Mouse (Mus musculus): Measurements from ENCODE around the gene Kctd12.

The Kctd12 gene

GRCm38 (mm10) chr14:102982627-102983540, at the start of gene Kctd12:
TSS of gene Kctd12 (minus strand) at chr14:102982637.
- DNase-seq (ENCODE audit: low spot score in 2 of 2), result peak; percentile 75 to 80

GRCm38 (mm10) chr14:103029203-103029602, 46.8 kb upstream of the Kctd12 start:
- DNase-seq (ENCODE audit: low spot score in 2 of 2), result no peak

- no peak for DNase-seq (ENCODE audit: low spot score in 2 of 2)
These were observed 37.6 kb upstream of the Kctd12 start for GRCm38 (mm10) chr14:103020046-103020445.

GRCm38 (mm10) chr14:103017009-103017408, 34.6 kb upstream of the Kctd12 start:
- no peak for DNase-seq (ENCODE audit: low spot score in 2 of 2)

- peak; percentile 41 to 77 for DNase-seq (ENCODE audit: low spot score in 2 of 2)
These were observed 30.2 kb upstream of the Kctd12 start for GRCm38 (mm10) chr14:103012563-103013150.

GRCm38 (mm10) chr14:103011782-103012181, 29.3 kb upstream of the Kctd12 start:
- DNase-seq (ENCODE audit: low spot score in 2 of 2), result peak in 1 of 2 experiments; percentile 49

GRCm38 (mm10) chr14:103007737-103008136, 25.3 kb upstream of the Kctd12 start:
- no peak for DNase-seq (ENCODE audit: low spot score in 2 of 2)

GRCm38 (mm10) chr14:102994662-102995561, 12.5 kb upstream of the Kctd12 start:
- peak; percentile 78 to 87 for DNase-seq (ENCODE audit: low spot score in 2 of 2)

DNA sequence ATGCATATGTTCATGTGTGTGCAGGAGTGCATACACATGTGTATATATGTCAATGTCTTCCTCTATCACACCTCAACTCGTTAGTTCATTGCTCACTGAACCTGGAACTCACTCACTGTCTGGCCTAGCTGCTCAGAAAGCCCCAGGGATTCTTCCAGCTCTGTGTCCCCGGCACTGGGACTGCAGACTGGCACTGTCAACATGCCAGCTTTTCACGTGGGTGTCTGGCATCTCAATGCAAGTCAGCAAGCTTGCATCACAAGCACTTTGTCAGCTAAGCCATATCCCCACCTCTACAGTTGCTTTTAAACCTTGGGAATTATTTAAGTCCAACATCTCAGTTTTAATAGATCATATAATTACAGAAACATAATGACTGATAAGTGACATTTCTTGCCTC, 8.3 kb upstream of the Kctd12 start:
- no peak for DNase-seq (ENCODE audit: low spot score in 2 of 2)

GRCm38 (mm10) chr14:102989866-102990265, 7.4 kb upstream of the Kctd12 start:
- DNase-seq (ENCODE audit: low spot score in 2 of 2), result no peak

DNA sequence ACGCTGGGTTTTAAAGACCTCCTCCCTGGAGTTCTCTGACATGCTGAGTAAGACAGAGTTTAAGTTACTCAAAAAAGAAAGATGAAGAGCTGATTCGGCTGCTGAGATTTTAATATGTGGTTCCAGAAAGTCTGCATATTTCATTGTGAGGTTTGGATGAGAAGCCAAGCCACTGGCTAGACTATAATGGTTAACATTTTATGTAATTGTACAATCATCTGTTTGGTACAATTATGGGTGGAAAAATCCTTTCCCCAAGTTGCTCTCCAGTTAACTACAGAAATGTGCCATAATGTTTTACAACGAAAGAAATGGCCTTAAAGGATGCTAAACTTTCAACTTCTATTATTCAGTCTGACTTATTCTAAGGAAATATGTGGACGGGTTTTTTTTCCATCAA, 6.8 kb upstream of the Kctd12 start:
- no peak for DNase-seq (ENCODE audit: low spot score in 2 of 2)

- DNase-seq (ENCODE audit: low spot score in 2 of 2), result no peak
These were observed 5.2 kb upstream of the Kctd12 start for GRCm38 (mm10) chr14:102987626-102988025.

DNA sequence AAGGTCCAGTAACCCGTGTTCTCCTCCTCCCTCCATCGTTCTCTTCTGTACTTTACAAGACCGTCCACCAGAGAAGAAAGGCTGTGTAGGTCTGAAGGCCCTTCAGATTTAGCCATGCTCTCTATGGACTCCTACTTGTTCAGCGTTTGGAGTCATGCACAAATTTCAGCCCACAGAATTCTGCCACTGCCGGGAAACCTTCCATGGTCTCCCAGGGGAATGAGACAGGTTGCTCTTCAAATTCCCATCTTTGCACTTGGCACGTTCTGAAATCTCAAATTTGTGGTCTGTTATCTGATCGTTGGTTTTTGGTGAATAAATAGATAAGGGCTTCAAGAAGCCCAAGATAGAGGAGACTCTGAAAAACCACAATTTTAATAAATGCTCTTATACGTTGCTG, 1.2 kb upstream of the Kctd12 start:
- no peak for DNase-seq (ENCODE audit: low spot score in 2 of 2)

DNA sequence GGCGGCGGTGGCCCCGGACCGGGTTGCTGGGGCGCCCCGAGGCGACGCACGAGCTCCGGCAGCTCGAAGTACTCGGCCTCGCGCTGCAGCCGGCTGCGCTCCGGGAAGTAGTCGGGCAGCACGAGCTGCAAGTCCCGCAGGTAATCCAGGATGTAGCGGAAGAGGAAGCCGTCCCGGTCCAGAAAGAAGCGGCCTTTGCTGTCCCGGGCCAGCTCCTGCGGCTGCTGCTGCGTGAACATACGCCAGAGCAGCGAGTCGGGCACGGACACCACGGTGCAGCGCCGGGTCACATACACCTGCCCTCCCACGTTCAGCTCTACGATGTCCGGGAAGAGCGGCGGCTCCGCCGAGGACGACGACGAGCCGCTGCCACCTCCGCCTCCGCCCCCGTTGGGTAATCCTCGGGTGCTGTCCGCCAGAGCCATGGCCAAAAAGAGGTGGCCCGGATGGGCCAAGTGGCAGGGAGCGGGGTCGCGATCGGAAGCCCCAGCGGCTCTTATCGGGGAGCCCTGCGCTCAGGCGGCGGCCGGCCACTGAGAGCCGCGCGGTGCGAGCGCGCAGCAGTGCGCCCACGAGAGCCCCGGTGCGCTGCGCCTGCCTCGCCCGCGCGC, 316 bp downstream of the Kctd12 start:
- DNase-seq (ENCODE audit: low spot score in 2 of 2), result peak; percentile 54 to 64

DNA sequence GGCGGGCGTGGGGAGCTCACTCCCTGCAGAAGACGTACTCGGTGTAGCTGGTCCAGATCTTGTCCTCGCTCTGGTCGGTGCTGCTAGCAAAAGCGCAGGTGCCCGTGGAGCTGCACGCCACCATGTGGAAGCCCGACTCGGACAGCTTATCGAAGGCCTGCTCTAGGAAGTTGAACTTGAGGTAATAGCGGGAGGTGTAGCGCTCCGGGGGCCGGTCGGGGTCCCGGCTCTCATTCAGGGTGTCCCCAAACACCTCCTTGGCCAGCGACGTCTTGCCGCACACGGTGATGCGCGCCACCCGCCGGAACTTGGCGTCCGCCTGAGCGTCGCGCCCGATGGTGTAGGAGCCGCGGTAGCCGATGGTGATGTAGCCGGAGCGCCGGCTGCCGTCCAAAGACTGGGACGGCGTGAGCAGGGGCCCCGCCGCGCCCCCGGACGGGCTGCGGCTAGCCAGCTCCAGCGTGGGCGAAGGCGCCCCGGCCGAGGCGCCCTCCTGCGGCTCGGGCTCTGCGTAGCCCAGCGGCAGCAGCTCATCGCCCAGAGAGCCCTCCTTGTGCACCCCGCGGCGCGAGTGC, 909 bp downstream of the Kctd12 start:
- DNase-seq (ENCODE audit: low spot score in 2 of 2), result peak in 1 of 2 experiments; percentile 74

GRCm38 (mm10) chr14:102980986-102981385, 1.5 kb downstream of the Kctd12 start:
- DNase-seq (ENCODE audit: low spot score in 2 of 2), result no peak

GRCm38 (mm10) chr14:102980481-102980880, 2.0 kb downstream of the Kctd12 start:
- peak; percentile 11 to 38 for DNase-seq (ENCODE audit: low spot score in 2 of 2)

- DNase-seq (ENCODE audit: low spot score in 2 of 2), result no peak
These were observed 2.6 kb downstream of the Kctd12 start for GRCm38 (mm10) chr14:102979831-102980230.

DNA sequence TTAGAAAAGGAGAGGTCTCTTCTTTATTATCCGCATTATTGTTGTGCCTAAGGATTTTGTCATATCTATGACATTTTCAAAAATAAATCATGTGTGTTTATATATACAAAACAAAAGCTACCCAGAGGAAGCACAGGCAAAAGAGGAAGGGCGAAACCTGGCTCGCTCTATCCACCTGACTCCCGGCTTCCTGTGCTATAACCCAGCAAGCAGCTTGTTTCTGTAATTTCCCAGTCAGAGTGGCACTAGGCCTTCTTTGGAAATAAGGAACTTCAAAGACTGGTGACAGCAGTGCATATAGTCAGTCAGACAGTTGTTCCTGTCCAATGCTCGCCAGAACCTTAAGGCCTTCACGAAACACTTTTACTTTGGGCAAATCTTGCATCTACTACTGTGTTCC, 6.6 kb downstream of the Kctd12 start:
- DNase-seq (ENCODE audit: low spot score in 2 of 2), result no peak

- no peak for DNase-seq (ENCODE audit: low spot score in 2 of 2)
These were observed 13.6 kb downstream of the Kctd12 start for GRCm38 (mm10) chr14:102968824-102969223.

DNA sequence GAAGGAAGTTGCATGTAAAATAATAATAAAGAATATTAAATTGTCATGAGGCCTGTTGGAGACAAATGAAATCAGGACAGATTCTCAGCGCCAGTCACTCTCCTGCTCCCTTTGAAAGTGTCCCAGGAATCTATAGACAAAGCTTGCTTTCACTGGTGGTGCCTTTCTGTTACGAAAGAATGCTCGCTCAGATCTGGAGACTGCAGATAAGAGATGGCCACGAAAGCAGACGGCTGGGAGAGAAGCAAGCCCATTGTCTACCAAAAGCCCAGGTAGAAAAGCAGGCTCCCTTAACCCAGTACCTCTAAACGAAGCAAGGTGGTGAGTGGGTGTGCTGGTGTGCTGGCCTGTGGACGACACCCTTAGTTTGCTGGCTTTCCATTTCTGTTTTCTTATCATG, 16.2 kb downstream of the Kctd12 start:
- DNase-seq (ENCODE audit: low spot score in 2 of 2), result no peak

Data from frontal cortex, postnatal 36 days (tissue).